Comparison of ENCODE assay signal across 19 mouse cellular contexts in genomic region chr12:107962852-107963251, GRCm38 (mm10). TPM values are rescaled to one million over a fixed set of nuclear protein-coding genes. Genes with fewer than 3 reads are reported as not detected.
DNase-seq lines count a peak whose midpoint lies in the region; ATAC-seq and TF ChIP-seq lines count a peak whose summit lies in the region.
"Had no signal": no experiment of that assay in that cellular context is flagged by ENCODE, and none has a peak within 500 bp of the region (broad histone marks: within the 10 kb centered on the region; RNA-seq: fewer than 3 reads in every experiment).

No protein-coding gene starts in this region.

- ATAC-seq in hindbrain, embryonic 13.5 days (ENCODE audit: low FRiP score), result no peak
- ATAC-seq in hindbrain, postnatal 0 days, result no peak
- no peak for ATAC-seq in limb, embryonic 12.5 days (ENCODE audit: insufficient number of reproducible peaks, insufficient read depth, low FRiP score, low TSS enrichment, low read depth)
- ATAC-seq: liver, embryonic 12.5 days; lung, postnatal 0 days; Patski had no signal

- no peaks in the 10 kb centered on the region for H3K27me3 ChIP-seq in hindbrain, embryonic 13.5 days
- no peaks in the 10 kb centered on the region for H3K27me3 ChIP-seq in hindbrain, postnatal 0 days (ENCODE audit: insufficient read depth, low read length)
- no peaks in the 10 kb centered on the region for H3K27me3 ChIP-seq in forebrain, embryonic 10.5 days (ENCODE audit: poor library complexity, severe bottlenecking)
- H3K27me3 ChIP-seq in limb, embryonic 12.5 days, result no peaks in the 10 kb centered on the region
- H3K27me3 ChIP-seq: CH12.LX; embryonic facial prominence, embryonic 13.5 days; liver, embryonic 12.5 days had no signal

- H3K4me3 ChIP-seq in hindbrain, embryonic 13.5 days, result no peak overlapping the region
- H3K4me3 ChIP-seq in hindbrain, postnatal 0 days (ENCODE audit: low read length), result no peak overlapping the region
- H3K4me3 ChIP-seq in cortical plate, adult 2 months (ENCODE audit: insufficient read depth, low read length), result no peak overlapping the region
- no peak overlapping the region for H3K4me3 ChIP-seq in forebrain, embryonic 10.5 days
- H3K4me3 ChIP-seq in limb, embryonic 12.5 days (replicated peaks), result no peak overlapping the region
- H3K4me3 ChIP-seq: embryonic facial prominence, embryonic 13.5 days; left cerebral cortex, adult 2 months; liver, embryonic 12.5 days had no signal

- H3K9ac ChIP-seq in hindbrain, embryonic 13.5 days, result no peak overlapping the region; the same call in 1 of the 2 replicates
- H3K9ac ChIP-seq in hindbrain, postnatal 0 days (replicated peaks; ENCODE audit: low read length), result no peak overlapping the region
- no peak overlapping the region for H3K9ac ChIP-seq in limb, embryonic 12.5 days (replicated peaks)
- H3K9ac ChIP-seq: embryonic facial prominence, embryonic 13.5 days; liver, embryonic 12.5 days had no signal

- TF ChIP-seq POLR2A in cortical plate, adult 2 months (IDR thresholded peaks at IDR 0.05; ENCODE audit: extremely low read depth, insufficient read depth, low read length), result no peak

- peaks cover 95% of the 10 kb centered on the region for H3K4me1 ChIP-seq in hindbrain, embryonic 13.5 days (replicated peaks)
- no peaks in the 10 kb centered on the region for H3K4me1 ChIP-seq in hindbrain, postnatal 0 days (ENCODE audit: insufficient read depth, low read length)
- H3K4me1 ChIP-seq in cortical plate, adult 2 months (ENCODE audit: control insufficient read depth, insufficient read depth, low read length), result peaks cover 6% of the 10 kb centered on the region
- peaks cover 92% of the 10 kb centered on the region for H3K4me1 ChIP-seq in forebrain, embryonic 10.5 days
- H3K4me1 ChIP-seq in limb, embryonic 12.5 days (replicated peaks), result peaks cover 86% of the 10 kb centered on the region
- H3K4me1 ChIP-seq: liver, embryonic 12.5 days had no signal

- no peak for DNase-seq in hindbrain, postnatal 0 days (ENCODE audit: low spot score)
- no peak for DNase-seq in forebrain, embryonic 10.5 days (ENCODE audit: extremely low spot score, low spot score)
- no peak for DNase-seq in urinary bladder, postnatal 4 days (ENCODE audit: low spot score in 2 of 2)
- no peak for DNase-seq in adipocyte (ENCODE audit: low spot score)
- DNase-seq: cerebellum, adult 9-10 months; heart, postnatal 10 days; kidney, adult 2 months; kidney, postnatal 4 days; right cerebral cortex, postnatal 14 days; thymus, postnatal 25 days had no signal

- no peaks in the 10 kb centered on the region for H3K36me3 ChIP-seq in hindbrain, embryonic 13.5 days
- H3K36me3 ChIP-seq in hindbrain, postnatal 0 days (ENCODE audit: insufficient read depth, low read length), result no peaks in the 10 kb centered on the region
- H3K36me3 ChIP-seq in forebrain, embryonic 10.5 days (replicated peaks), result peaks cover 6% of the 10 kb centered on the region
- no peaks in the 10 kb centered on the region for H3K36me3 ChIP-seq in limb, embryonic 12.5 days
- H3K36me3 ChIP-seq: liver, embryonic 12.5 days had no signal

- no peak overlapping the region for H3K4me2 ChIP-seq in hindbrain, embryonic 13.5 days
- no peak overlapping the region for H3K4me2 ChIP-seq in hindbrain, postnatal 0 days (ENCODE audit: low read depth, low read length)
- no peak overlapping the region for H3K4me2 ChIP-seq in limb, embryonic 12.5 days
- H3K4me2 ChIP-seq: liver, embryonic 12.5 days had no signal

- H3K27ac ChIP-seq in hindbrain, embryonic 13.5 days, result peak overlapping the region; percentile 60; the same call in 1 of the 2 replicates
- no peak overlapping the region for H3K27ac ChIP-seq in hindbrain, postnatal 0 days
- H3K27ac ChIP-seq in cortical plate, adult 2 months (ENCODE audit: insufficient read depth, low read length), result 0 out of 2 replicates have a peak overlapping the region, but pooled peaks have one; percentile 8
- 0 out of 2 replicates have a peak overlapping the region, but pooled peaks have one; percentile 54 for H3K27ac ChIP-seq in forebrain, embryonic 10.5 days
- H3K27ac ChIP-seq in limb, embryonic 12.5 days, result 0 out of 2 replicates have a peak overlapping the region, but pooled peaks have one; percentile 45
- H3K27ac ChIP-seq: liver, embryonic 12.5 days had no signal

- H3K9me3 ChIP-seq in hindbrain, embryonic 13.5 days, result no peaks in the 10 kb centered on the region
- no peaks in the 10 kb centered on the region for H3K9me3 ChIP-seq in hindbrain, postnatal 0 days (ENCODE audit: low read length)
- no peaks in the 10 kb centered on the region for H3K9me3 ChIP-seq in forebrain, embryonic 10.5 days
- H3K9me3 ChIP-seq in limb, embryonic 12.5 days, result no peaks in the 10 kb centered on the region
- H3K9me3 ChIP-seq: embryonic facial prominence, embryonic 13.5 days; liver, embryonic 12.5 days had no signal

- WGBS in hindbrain, embryonic 13.5 days, result 53% methylated on average over 7 of the region's 7 CpGs
- 52% methylated on average over 7 of the region's 7 CpGs for WGBS in hindbrain, postnatal 0 days
- 64% methylated on average over 7 of the region's 7 CpGs for WGBS in forebrain, embryonic 10.5 days
- WGBS in limb, embryonic 12.5 days, result 8% methylated on average over 7 of the region's 7 CpGs

- TF ChIP-seq CTCF in hindbrain, postnatal 0 days (IDR thresholded peaks at IDR 0.05; ENCODE audit: low read depth), result no peak
- TF ChIP-seq CTCF in cortical plate, adult 2 months (IDR thresholded peaks at IDR 0.05; ENCODE audit: extremely low read depth, insufficient read depth, low read length), result no peak

RNA-seq across cellular contexts. Expression of gene Bcl11b, which starts 40.5 kb away (rescaled TPM):
- 27.0 and 31.0 TPM in 2 replicates for polyA plus RNA-seq in hindbrain, embryonic 13.5 days (2015; fragmentation: Nextera tagmentation; extraction: Ambion mirVana)
- 30.0 and 31.6 TPM in 2 replicates for total RNA-seq in hindbrain, postnatal 0 days (2014; rRNA removed)
- 9.8 and 12.0 TPM in 2 replicates for polyA plus RNA-seq in hindbrain, postnatal 0 days (2015; fragmentation: Nextera tagmentation; extraction: Ambion mirVana)
- 23.9 and 27.2 TPM in 2 replicates for polyA plus RNA-seq in cortical plate, adult 2 months (2012; rRNA removed)
- polyA plus RNA-seq in forebrain, embryonic 10.5 days (2016; fragmentation: Nextera tagmentation; extraction: Ambion mirVana), result 3.4 and 5.5 TPM in 2 replicates
- 19.6 and 19.9 TPM in 2 replicates for polyA plus RNA-seq in limb, embryonic 12.5 days (2016; fragmentation: Nextera tagmentation; extraction: Ambion mirVana)
- total RNA-seq: CH12.LX had no signal
